Mouse (Mus musculus) ES-E14 (cell line): ENCODE data around the gene Catsper4.

Experiments used
- HCFC1 ChIP-seq: IDR thresholded peaks from 2 replicates; pipeline ENCODE4 v1.6.1; 2012; ENCODE audit warnings: low read length, inconsistent platforms, borderline replicate concordance; ENCODE audit not compliant: insufficient read depth
- MAFK ChIP-seq: IDR thresholded peaks from 2 replicates; pipeline ENCODE4 v1.6.1; 2014; ENCODE audit warnings: mild to moderate bottlenecking, low read depth, low read length, inconsistent platforms; ENCODE audit not compliant: insufficient read depth
- ZNF384 ChIP-seq: IDR thresholded peaks from 2 replicates; pipeline ENCODE4 v1.6.1; 2012; ENCODE audit warnings: low read depth, low read length, inconsistent platforms

GRCm38 (mm10) chr4:134245148-134245843 lies 18.1 kb upstream of the Catsper4 start, which contains the start of gene Zfp593:
- TF ChIP-seq ZNF384 (no peak), HCFC1 (peak; percentile 57; the same call in 1 of the 2 replicates), MAFK (no peak)
